Comparison of ENCODE assay signal across 29 mouse cellular contexts in the genomic region with DNA sequence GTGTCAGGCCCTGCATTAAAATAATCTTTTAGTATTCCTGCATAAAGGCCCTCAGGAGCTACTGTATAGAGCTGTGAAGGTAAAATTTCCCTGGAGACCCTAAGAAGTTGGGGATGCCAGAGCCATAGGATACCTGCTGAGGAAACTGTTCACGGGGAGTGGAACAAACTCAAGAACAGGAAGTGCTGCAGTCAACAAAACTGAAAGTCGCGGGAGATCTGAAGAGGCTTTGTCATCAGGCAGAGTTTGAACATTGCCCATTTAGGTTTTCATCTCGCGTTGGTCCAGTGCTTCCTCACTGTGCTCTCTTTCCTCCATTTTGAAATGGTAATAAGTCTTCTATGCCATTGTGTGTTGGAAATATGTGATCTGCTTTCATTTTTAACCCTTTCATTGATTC. TPM values are rescaled to one million over a fixed set of nuclear protein-coding genes. Genes with fewer than 3 reads are reported as not detected.
DNase-seq lines count a peak whose midpoint lies in the region; ATAC-seq and TF ChIP-seq lines count a peak whose summit lies in the region.
"Had no signal": no experiment of that assay in that cellular context is flagged by ENCODE, and none has a peak within 500 bp of the region (broad histone marks: within the 10 kb centered on the region; RNA-seq: fewer than 3 reads in every experiment).

No protein-coding gene starts in this region.

- no peak overlapping the region for H3K9ac ChIP-seq in hindbrain, embryonic 12.5 days
- H3K9ac ChIP-seq: embryonic facial prominence, embryonic 12.5 days; heart, embryonic 12.5 days; hindbrain, embryonic 14.5 days; limb, embryonic 15.5 days; liver, embryonic 13.5 days; midbrain, embryonic 12.5 days; stomach, embryonic 15.5 days had no signal

- ATAC-seq in monocyte, adult 5-6 weeks (replicated peaks; ENCODE audit: insufficient number of reproducible peaks, low FRiP score, low TSS enrichment, poor library complexity, severe bottlenecking), result peak; percentile 56
- no peak for ATAC-seq in hindbrain, embryonic 12.5 days (ENCODE audit: low FRiP score)
- ATAC-seq: forebrain, embryonic 14.5 days; lung, postnatal 0 days had no signal

- no peaks in the 10 kb centered on the region for H3K9me3 ChIP-seq in hindbrain, embryonic 12.5 days (replicated peaks)
- H3K9me3 ChIP-seq: limb, embryonic 10.5 days; limb, embryonic 15.5 days; liver, embryonic 13.5 days; midbrain, embryonic 12.5 days; stomach, embryonic 15.5 days had no signal

- DNase-seq in thymus, postnatal 0 days (ENCODE audit: low spot score), result peak; percentile 21
- no peak for DNase-seq in thymus, postnatal 14 days
- DNase-seq in R1 (ENCODE audit: low read depth, low spot score), result peak; percentile 33
- DNase-seq in cerebellum, adult 2 months, result no peak
- no peak for DNase-seq in layer of hippocampus, adult 8-10 months (ENCODE audit: low spot score in 2 of 2)
- DNase-seq: adrenal gland, adult 8-10 months; cerebellum, adult 8-10 months; embryo, embryonic 11 days; gastrocnemius, postnatal 25 days; heart, adult 18-20 months; heart, postnatal 4 days; kidney, adult 8-10 months; kidney, postnatal 4 days; liver, embryonic 13.5 days; lung, adult 18-20 months; thymus, postnatal 25 days had no signal

- no peak overlapping the region for H3K27ac ChIP-seq in hindbrain, embryonic 12.5 days
- no peak overlapping the region for H3K27ac ChIP-seq in cerebellum, adult 2 months (ENCODE audit: insufficient read depth, low read length)
- H3K27ac ChIP-seq: embryonic facial prominence, embryonic 12.5 days; hindbrain, embryonic 14.5 days; kidney, postnatal 0 days; limb, embryonic 10.5 days; limb, embryonic 15.5 days; liver, embryonic 13.5 days; macrophage; midbrain, embryonic 12.5 days; stomach, embryonic 15.5 days had no signal

- H3K27me3 ChIP-seq in hindbrain, embryonic 12.5 days, result no peaks in the 10 kb centered on the region
- no peaks in the 10 kb centered on the region for H3K27me3 ChIP-seq in cerebellum, adult 2 months (ENCODE audit: control insufficient read depth, insufficient read depth, low read length)
- H3K27me3 ChIP-seq: embryonic facial prominence, embryonic 12.5 days; heart, embryonic 12.5 days; limb, embryonic 15.5 days; liver, embryonic 13.5 days; midbrain, embryonic 12.5 days; stomach, embryonic 15.5 days had no signal

- TF ChIP-seq CTCF in cerebellum, adult 2 months (IDR thresholded peaks at IDR 0.05; ENCODE audit: borderline replicate concordance, insufficient read depth, low read depth, low read length), result no peak

- WGBS in hindbrain, embryonic 12.5 days, result 85% methylated on average over 5 of the region's 5 CpGs
- WGBS in cerebellum, adult 2 months, result 88% methylated on average over 5 of the region's 5 CpGs

- H3K4me1 ChIP-seq in hindbrain, embryonic 12.5 days, result no peaks in the 10 kb centered on the region
- H3K4me1 ChIP-seq in cerebellum, adult 2 months (ENCODE audit: control insufficient read depth, insufficient read depth, low read length), result no peaks in the 10 kb centered on the region
- H3K4me1 ChIP-seq: embryonic facial prominence, embryonic 12.5 days; heart, embryonic 12.5 days; limb, embryonic 10.5 days; limb, embryonic 15.5 days; liver, embryonic 13.5 days; midbrain, embryonic 12.5 days; stomach, embryonic 15.5 days had no signal

- no peaks in the 10 kb centered on the region for H3K36me3 ChIP-seq in hindbrain, embryonic 12.5 days
- H3K36me3 ChIP-seq: embryonic facial prominence, embryonic 12.5 days; heart, embryonic 12.5 days; limb, embryonic 10.5 days; limb, embryonic 15.5 days; liver, embryonic 13.5 days; midbrain, embryonic 12.5 days; stomach, embryonic 15.5 days had no signal

- no peak overlapping the region for H3K4me2 ChIP-seq in hindbrain, embryonic 12.5 days (replicated peaks)
- H3K4me2 ChIP-seq: embryonic facial prominence, embryonic 12.5 days; heart, embryonic 12.5 days; hindbrain, embryonic 14.5 days; limb, embryonic 15.5 days; liver, embryonic 13.5 days; midbrain, embryonic 12.5 days; stomach, embryonic 15.5 days had no signal

- no peak overlapping the region for H3K4me3 ChIP-seq in hindbrain, embryonic 12.5 days
- H3K4me3 ChIP-seq in cerebellum, adult 2 months (replicated peaks; ENCODE audit: insufficient read depth, low read depth, low read length), result no peak overlapping the region
- H3K4me3 ChIP-seq: embryonic facial prominence, embryonic 12.5 days; heart, embryonic 12.5 days; limb, embryonic 10.5 days; limb, embryonic 15.5 days; liver, embryonic 13.5 days; midbrain, embryonic 12.5 days; stomach, embryonic 15.5 days had no signal

- no peak for TF ChIP-seq POLR2A in cerebellum, adult 2 months (IDR thresholded peaks at IDR 0.05; ENCODE audit: borderline replicate concordance, insufficient read depth, low read length)

RNA-seq across cellular contexts. Expression of a gene that starts 38.6 kb away (rescaled TPM):
- 165 and 185 TPM in 2 replicates for polyA plus RNA-seq in thymus, postnatal 0 days (2015; fragmentation: Nextera tagmentation; extraction: Ambion mirVana)
- total RNA-seq in monocyte, adult 5-6 weeks (2017), result 561 to 661 TPM (median 575 TPM) in 3 replicates
- polyA plus RNA-seq in hindbrain, embryonic 12.5 days (2016; fragmentation: Nextera tagmentation; extraction: Ambion mirVana), result 153 and 160 TPM in 2 replicates
- 105 and 107 TPM in 2 replicates for polyA plus RNA-seq in cerebellum, adult 2 months (2012; rRNA removed)
- 100 to 1,000 TPM; 314 to 356 (median 343) TPM for total RNA-seq in layer of hippocampus, adult 8-10 months (2022)

RNA-seq across cellular contexts. Expression of a gene that starts 49.9 kb away (rescaled TPM):
- polyA plus RNA-seq in thymus, postnatal 0 days (2015; fragmentation: Nextera tagmentation; extraction: Ambion mirVana), result 172 and 180 TPM in 2 replicates
- total RNA-seq in monocyte, adult 5-6 weeks (2017), result 128 to 153 TPM (median 143 TPM) in 3 replicates
- 271 and 302 TPM in 2 replicates for polyA plus RNA-seq in hindbrain, embryonic 12.5 days (2016; fragmentation: Nextera tagmentation; extraction: Ambion mirVana)
- 191 and 197 TPM in 2 replicates for polyA plus RNA-seq in cerebellum, adult 2 months (2012; rRNA removed)
- total RNA-seq in layer of hippocampus, adult 8-10 months (2022), result 100 to 1,000 TPM; 150 to 170 (median 163) TPM

Comparison
In these comparisons a context has a peak if more than half of its experiments do, and no peak if none do; other contexts are left out.
1. DNase-seq: peak in thymus, postnatal 0 days (single experiment) and R1 (single experiment); none in thymus, postnatal 14 days (single experiment), cerebellum, adult 2 months (0 of 2) and layer of hippocampus, adult 8-10 months (0 of 2).